Mouse (Mus musculus): ENCODE measurements around the gene Oog3. TPM values are rescaled to one million over a fixed set of nuclear protein-coding genes. Genes with fewer than 3 reads are reported as not detected.

Gene Oog3
- not detected for polyA plus RNA-seq (2021)

DNA sequence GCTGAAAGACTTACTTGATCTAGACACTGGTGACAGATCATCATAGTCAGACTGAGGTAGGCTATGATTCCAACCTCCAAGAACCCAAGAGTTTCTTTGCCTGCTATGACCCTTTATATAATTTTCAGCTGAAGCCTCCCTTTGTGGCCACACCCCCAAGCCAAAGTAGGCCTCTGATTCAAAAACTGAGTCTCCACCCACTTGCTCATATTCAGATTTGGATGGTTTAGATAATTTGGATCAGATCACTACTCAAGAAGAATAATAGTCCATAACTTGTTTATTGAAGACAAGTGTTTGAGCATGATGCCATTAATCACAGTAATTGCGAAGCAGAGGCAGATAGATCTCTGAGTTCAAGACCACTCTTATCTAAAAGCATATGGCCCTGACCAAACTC is at the start of gene Oog3:
Gene Oog3, minus strand, starts transcription at position 101 of the 400 bp plus-strand sequence.
- in situ Hi-C loops (cut with MboI; ENCODE audit: low pct_unique_long_range_greater_than_20kb): loop anchor here (10.0 kb wide), 2 partner anchors 318 to 468 kb away; partner anchors contain the start of gene Gm13103
- H3K27me3 ChIP-seq: no peaks in the 10 kb centered on the region
- CTCF ChIA-PET: no interaction called here
- no peak for ATAC-seq
- no peak for DNase-seq (ENCODE audit: low read depth, low spot score)
- no peak for TF ChIP-seq CTCF (IDR thresholded peaks at IDR 0.05)
- POLR2A ChIA-PET: no interaction called here

DNA sequence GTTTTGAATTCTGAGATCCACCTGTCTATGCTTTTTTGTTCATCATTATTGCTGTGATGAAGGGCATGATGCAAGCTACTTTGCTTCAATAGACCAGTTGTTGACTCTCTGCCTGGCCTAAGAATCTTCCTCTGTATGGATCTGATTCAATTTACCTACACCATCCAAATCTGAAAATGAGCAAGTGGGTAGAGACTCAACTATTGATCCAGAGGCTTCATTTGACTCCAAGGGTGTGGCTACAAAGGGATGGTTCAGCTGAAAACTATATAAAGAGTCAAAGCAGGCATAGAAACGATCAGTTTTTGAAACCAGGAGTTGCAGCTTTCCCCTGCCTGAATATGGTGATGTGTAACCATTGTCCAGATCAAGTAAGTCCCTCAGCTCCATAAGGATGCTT is 28.0 kb upstream of the Oog3 start, which contains the start of gene Oog2:
Gene Oog2, plus strand, starts transcription at position 301 of the 400 bp plus-strand sequence.
- TF ChIP-seq CTCF (IDR thresholded peaks at IDR 0.05): no peak
- in situ Hi-C loops (cut with MboI; ENCODE audit: low pct_unique_long_range_greater_than_20kb): no loop called here
- DNase-seq (ENCODE audit: low read depth, low spot score): no peak
- no peak for ATAC-seq
- ChIA-PET POLR2A (no interaction called here), CTCF (no interaction called here)
- H3K27me3 ChIP-seq: no peaks in the 10 kb centered on the region

Other genes with a start within 250 kb of the Oog3 start
- gene Pramef25, start 211.6 kb downstream of the Oog3 start, polyA plus RNA-seq (2021): 0.04 TPM
- gene Gm13101, start 195.7 kb downstream of the Oog3 start, polyA plus RNA-seq (2021): not detected
- gene Pramef17, start 168.3 kb downstream of the Oog3 start, polyA plus RNA-seq (2021): not detected
- not detected for gene Pramel4, start 103.5 kb downstream of the Oog3 start, polyA plus RNA-seq (2021)
- gene Gm13102, start 56.2 kb downstream of the Oog3 start, polyA plus RNA-seq (2021): not detected
- gene Oog2, start 28.1 kb upstream of the Oog3 start, polyA plus RNA-seq (2021): not detected
- gene C87977, start 50.7 kb upstream of the Oog3 start, polyA plus RNA-seq (2021): not detected
- not detected for gene Pramel5, start 117.8 kb upstream of the Oog3 start, polyA plus RNA-seq (2021)
- not detected for gene Gm13128, start 167.6 kb upstream of the Oog3 start, polyA plus RNA-seq (2021)
- gene Gm13119, start 195.3 kb upstream of the Oog3 start, polyA plus RNA-seq (2021): 0.04 TPM
- gene Pramef20, start 215.3 kb upstream of the Oog3 start, polyA plus RNA-seq (2021): not detected
- gene Pramef12, start 245.8 kb upstream of the Oog3 start, polyA plus RNA-seq (2021): 0.04 TPM

Measured in Patski (cell line).